Mouse (Mus musculus) forebrain, embryonic 11.5 days (tissue): ENCODE data around the gene Adamts20. TPM values are rescaled to one million over a fixed set of nuclear protein-coding genes. Genes with fewer than 3 reads are reported as not detected.

ENCODE experiments used
- ATAC-seq: fragments of 200-750 bp; cut with Nextera tagmentation; replicated peaks from 2 replicates; pipeline ENCODE4 v1.8.0; 2017; ENCODE audit warnings: moderate TSS enrichment; ENCODE audit not compliant: low FRiP score
- DNase-seq: peaks from one replicate; pipeline ENCODE4 v3.0.0-alpha.2; 2017; ENCODE audit warnings: low spot score
- H3K27ac ChIP-seq: fragments of 300-500 bp; sonication (generic); 2 replicates; pipeline ENCODE4 v1.5.1; 2014; ENCODE audit warnings: low read depth, low read length
- H3K27me3 ChIP-seq: fragments of 300-500 bp; sonication (generic); 2 replicates; pipeline ENCODE4 v1.6.1; 2014; ENCODE audit warnings: mild to moderate bottlenecking, low read length, mixed read lengths; ENCODE audit not compliant: control insufficient read depth, insufficient read depth
- H3K36me3 ChIP-seq: fragments of 300-500 bp; sonication (generic); 2 replicates; pipeline ENCODE4 v1.6.1; 2014; ENCODE audit warnings: mild to moderate bottlenecking, low read length, moderate library complexity, mixed read lengths; ENCODE audit not compliant: control insufficient read depth, insufficient read depth
- H3K4me1 ChIP-seq: fragments of 300-500 bp; sonication (generic); replicated peaks from 2 replicates; pipeline ENCODE4 v1.6.1; 2014; ENCODE audit warnings: low read length, mixed read lengths; ENCODE audit not compliant: control insufficient read depth, insufficient read depth
- H3K4me2 ChIP-seq: fragments of 300-500 bp; sonication (generic); 2 replicates; pipeline ENCODE4 v1.6.1; 2014; ENCODE audit warnings: low read depth, mild to moderate bottlenecking, low read length, moderate library complexity, mixed read lengths; ENCODE audit not compliant: severe bottlenecking
- H3K4me3 ChIP-seq: fragments of 300-500 bp; sonication (generic); 2 replicates; pipeline ENCODE4 v1.5.1; 2014; ENCODE audit warnings: low read depth, low read length
- H3K9ac ChIP-seq: fragments of 300-500 bp; sonication (generic); 2 replicates; pipeline ENCODE4 v1.6.1; 2014; ENCODE audit warnings: low read length
- H3K9me3 ChIP-seq: fragments of 300-500 bp; sonication (generic); 2 replicates; pipeline ENCODE4 v1.6.1; 2016; ENCODE audit warnings: low read length, mixed read lengths; ENCODE audit not compliant: control insufficient read depth
- WGBS: fragments of 180-500 bp; shearing (Covaris S2); extraction: QIAGEN DNeasy Blood & Tissue Kit; methylation state at CpG from one replicate; pipeline ENCODE4 v1.1.7; 2014; 5-methylcytosine and 5-hydroxymethylcytosine counted together
- polyA plus RNA-seq: library from polyadenylated mRNA; unstranded; fragments of >200 nt; fragmentation: Nextera tagmentation; extraction: Ambion mirVana; gene quantifications from 2 replicates; pipeline ENCODE4 v1.2.1, GENCODE M21; 2014

Gene Adamts20
- polyA plus RNA-seq, 1 experiment from 2014 or later, result 14.0 TPM

- H3K27me3 ChIP-seq, result no peaks in the 10 kb centered on the region
- no peaks in the 10 kb centered on the region; the same call in 1 of the 2 replicates for H3K9me3 ChIP-seq
- peaks cover 9% of the 10 kb centered on the region for H3K4me1 ChIP-seq
- H3K4me3 ChIP-seq, result no peak overlapping the region
- no peak overlapping the region for H3K9ac ChIP-seq
- H3K27ac ChIP-seq, result peak overlapping the region; percentile 48; the same call in 1 of the 2 replicates
- no peak overlapping the region for H3K4me2 ChIP-seq
- WGBS, result 84% methylated on average over 5 of the region's 5 CpGs
- no peaks in the 10 kb centered on the region for H3K36me3 ChIP-seq
- ATAC-seq (no peak), DNase-seq (no peak)
Measured at GRCm38 (mm10) chr15:94480248-94480647, 15.0 kb upstream of the Adamts20 start.

- ATAC-seq (no peak), DNase-seq (no peak)
- H3K4me3 ChIP-seq, result no peak overlapping the region
- H3K9ac ChIP-seq, result no peak overlapping the region
- H3K4me1 ChIP-seq, result peaks cover 9% of the 10 kb centered on the region
- 60% methylated on average over 3 of the region's 3 CpGs for WGBS
- no peaks in the 10 kb centered on the region for H3K36me3 ChIP-seq
- H3K9me3 ChIP-seq, result no peaks in the 10 kb centered on the region; the same call in 1 of the 2 replicates
- no peaks in the 10 kb centered on the region for H3K27me3 ChIP-seq
- peak overlapping the region; percentile 48; the same call in 1 of the 2 replicates for H3K27ac ChIP-seq
- no peak overlapping the region for H3K4me2 ChIP-seq
Measured at GRCm38 (mm10) chr15:94479513-94480136, 14.4 kb upstream of the Adamts20 start.

DNA sequence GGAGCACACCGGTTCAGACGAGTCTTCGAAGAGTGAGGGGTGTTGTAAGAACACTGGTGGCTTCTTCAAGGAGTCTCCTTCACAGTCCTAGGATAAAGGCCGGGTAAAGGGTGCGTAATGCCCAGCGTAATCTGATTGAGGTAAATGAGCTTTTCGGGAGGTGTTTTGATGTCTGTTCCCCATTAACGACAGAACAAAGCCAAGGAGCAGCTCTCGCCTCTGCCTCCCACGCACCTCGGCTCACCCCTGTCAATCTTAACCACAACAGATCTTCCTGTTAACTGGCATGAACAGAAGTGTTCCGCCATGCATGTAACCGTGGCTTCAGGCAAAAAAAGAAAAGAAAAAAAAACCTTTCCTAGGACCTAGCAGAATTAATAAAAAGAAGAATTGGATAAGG, 13.5 kb upstream of the Adamts20 start:
- no peak overlapping the region for H3K4me2 ChIP-seq
- ATAC-seq (peak; percentile 69), DNase-seq (peak; percentile 72)
- no peaks in the 10 kb centered on the region for H3K36me3 ChIP-seq
- no peaks in the 10 kb centered on the region for H3K27me3 ChIP-seq
- H3K9me3 ChIP-seq, result no peaks in the 10 kb centered on the region; the same call in 1 of the 2 replicates
- no peak overlapping the region for H3K9ac ChIP-seq
- H3K4me1 ChIP-seq, result peaks cover 9% of the 10 kb centered on the region
- H3K27ac ChIP-seq, result peak overlapping the region; percentile 46; the same call in 1 of the 2 replicates
- WGBS, result 7% methylated on average over 13 of the region's 13 CpGs
- H3K4me3 ChIP-seq, result no peak overlapping the region

DNA sequence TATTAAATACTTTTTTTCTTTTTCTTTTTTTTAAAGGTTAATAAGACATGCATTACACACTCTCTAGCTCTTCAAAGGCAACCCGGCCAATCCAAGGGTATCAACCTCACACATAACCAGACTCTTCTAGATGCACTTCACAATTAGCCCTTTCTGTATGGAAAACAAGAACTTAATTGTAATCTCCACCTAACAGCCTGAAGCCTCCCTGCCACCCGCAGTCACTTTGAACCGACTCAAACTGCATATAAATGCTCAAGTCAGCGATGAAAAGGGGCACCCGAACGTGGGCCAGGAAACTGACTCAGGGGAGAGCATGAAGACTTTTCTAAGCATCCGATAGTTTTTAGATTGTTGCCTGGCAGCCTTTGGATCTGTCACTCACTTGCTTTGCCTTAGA, 12.1 kb upstream of the Adamts20 start:
- Histone ChIP-seq H3K9me3 (no peaks in the 10 kb centered on the region; the same call in 1 of the 2 replicates), H3K27ac (no peak overlapping the region; the same call in 1 of the 2 replicates), H3K4me3 (no peak overlapping the region), H3K4me1 (peaks cover 9% of the 10 kb centered on the region), H3K4me2 (no peak overlapping the region), H3K9ac (no peak overlapping the region), H3K36me3 (no peaks in the 10 kb centered on the region), H3K27me3 (no peaks in the 10 kb centered on the region)
- peak; percentile 69 for DNase-seq
- 0 out of 2 replicates have a peak, but pooled peaks have one; percentile 53 for ATAC-seq
- WGBS, result 12% methylated on average over 7 of the region's 7 CpGs

DNA sequence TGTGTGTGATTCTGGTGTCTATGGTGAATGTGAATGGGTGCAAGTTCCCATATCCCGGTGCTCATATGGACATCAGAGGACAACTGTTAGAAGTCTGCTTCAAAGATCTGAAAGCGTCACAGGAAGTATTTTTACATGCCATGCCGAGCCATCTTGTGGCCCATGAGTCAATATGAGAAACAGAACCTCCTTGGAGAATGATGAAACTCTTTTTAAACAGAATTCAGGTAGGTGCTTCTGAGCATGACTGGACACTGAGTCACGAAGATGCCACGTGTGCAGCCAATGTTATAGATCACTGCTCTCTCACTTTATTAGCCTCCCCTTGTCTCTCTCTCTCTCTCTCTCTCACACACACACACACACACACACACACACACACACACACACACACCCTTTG, 10.8 kb upstream of the Adamts20 start:
- H3K27ac ChIP-seq, result no peak overlapping the region
- H3K36me3 ChIP-seq, result no peaks in the 10 kb centered on the region
- H3K4me2 ChIP-seq, result no peak overlapping the region
- no peak for ATAC-seq
- 85% methylated on average over 5 of the region's 5 CpGs for whole genome bisulfite sequencing
- no peak for DNase-seq
- peaks cover 9% of the 10 kb centered on the region for H3K4me1 ChIP-seq
- H3K9me3 ChIP-seq, result no peaks in the 10 kb centered on the region; the same call in 1 of the 2 replicates
- no peaks in the 10 kb centered on the region for H3K27me3 ChIP-seq
- no peak overlapping the region for H3K4me3 ChIP-seq
- H3K9ac ChIP-seq, result no peak overlapping the region

DNA sequence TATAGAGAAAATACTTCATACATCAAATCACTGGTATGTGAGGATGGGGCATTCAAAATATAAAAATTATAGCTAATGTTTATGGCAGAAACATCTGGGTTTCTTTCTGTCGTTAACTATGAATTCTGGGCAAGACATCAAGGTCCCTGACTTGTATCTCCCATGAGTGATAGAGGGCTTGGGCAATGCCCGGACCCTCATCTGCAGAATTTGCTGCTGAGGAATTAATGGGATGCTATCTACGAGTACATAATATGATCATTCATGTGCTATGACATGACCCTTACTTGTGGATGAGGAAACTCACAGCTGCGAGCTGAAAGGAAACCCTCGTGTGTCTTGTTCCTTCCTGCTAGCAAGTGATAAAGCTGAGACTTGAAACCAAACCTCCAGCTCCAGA, 5.1 kb upstream of the Adamts20 start:
- Histone ChIP-seq H3K4me2 (no peak overlapping the region), H3K36me3 (no peaks in the 10 kb centered on the region), H3K4me3 (no peak overlapping the region), H3K9ac (no peak overlapping the region), H3K9me3 (no peaks in the 10 kb centered on the region), H3K27ac (no peak overlapping the region), H3K4me1 (no peaks in the 10 kb centered on the region), H3K27me3 (no peaks in the 10 kb centered on the region)
- DNase-seq (no peak), ATAC-seq (no peak)
- WGBS, result 85% methylated on average over 5 of the region's 5 CpGs

DNA sequence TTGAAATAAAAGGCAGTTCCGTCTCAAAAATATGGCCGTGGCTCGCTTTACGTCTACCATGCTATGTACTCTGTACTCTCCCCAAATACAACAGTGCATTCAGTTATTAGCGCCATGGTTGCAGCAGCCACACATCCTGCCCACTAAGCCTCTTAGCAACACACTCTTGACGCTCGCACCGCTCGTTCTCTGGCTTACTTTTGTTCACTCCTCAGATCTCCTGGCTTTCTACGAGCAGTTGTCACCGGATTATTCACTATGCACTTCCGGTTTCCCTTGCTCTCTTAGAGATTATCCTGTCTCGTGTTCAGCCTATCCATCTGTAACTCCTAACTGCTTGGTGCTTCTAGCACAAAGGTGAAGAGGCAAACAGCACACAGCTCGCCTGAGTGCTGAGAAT, 337 bp downstream of the Adamts20 start:
- DNase-seq (no peak), ATAC-seq (no peak)
- WGBS, result 70% methylated on average over 14 of the region's 14 CpGs
- Histone ChIP-seq H3K27ac (no peak overlapping the region), H3K4me1 (no peaks in the 10 kb centered on the region; the same call in 1 of the 2 replicates), H3K9ac (no peak overlapping the region), H3K4me2 (0 out of 2 replicates have a peak overlapping the region, but pooled peaks have one; percentile 8), H3K9me3 (no peaks in the 10 kb centered on the region), H3K4me3 (no peak overlapping the region), H3K27me3 (no peaks in the 10 kb centered on the region), H3K36me3 (no peaks in the 10 kb centered on the region)

- DNase-seq (no peak), ATAC-seq (no peak)
- H3K4me3 ChIP-seq, result no peak overlapping the region
- no peaks in the 10 kb centered on the region for H3K27me3 ChIP-seq
- no peak overlapping the region for H3K9ac ChIP-seq
- no peak overlapping the region for H3K27ac ChIP-seq
- no peaks in the 10 kb centered on the region; the same call in 1 of the 2 replicates for H3K4me1 ChIP-seq
- no peaks in the 10 kb centered on the region for H3K9me3 ChIP-seq
- H3K4me2 ChIP-seq, result no peak overlapping the region
- H3K36me3 ChIP-seq, result no peaks in the 10 kb centered on the region
- 79% methylated on average over 3 of the region's 3 CpGs for WGBS
Measured at GRCm38 (mm10) chr15:94463251-94463650, 2.0 kb downstream of the Adamts20 start.

DNA sequence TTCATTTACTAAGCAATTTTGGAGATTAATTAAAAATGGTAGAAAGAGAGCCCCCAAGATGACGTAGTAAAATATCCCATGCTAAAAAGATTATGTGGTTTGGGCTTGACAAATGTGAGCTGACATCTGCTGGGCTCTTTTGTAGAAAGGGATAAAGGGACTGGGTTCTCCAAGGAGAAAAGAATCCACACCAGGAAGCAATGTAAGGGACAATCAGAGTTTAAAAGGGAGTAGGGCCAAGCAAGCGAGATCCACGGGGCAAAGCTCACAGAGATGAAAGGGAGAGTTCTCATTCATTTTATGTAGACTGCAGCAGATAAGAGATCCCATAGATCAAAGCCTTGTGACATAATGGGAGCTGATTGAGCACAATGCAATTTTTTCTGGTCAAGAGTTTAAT, 3.0 kb downstream of the Adamts20 start:
- 13% methylated on average over 3 of the region's 3 CpGs for WGBS

More for the DNA sequence above, 3.0 kb downstream of the Adamts20 start:
- Histone ChIP-seq H3K4me1 (no peaks in the 10 kb centered on the region; the same call in 1 of the 2 replicates), H3K4me2 (no peak overlapping the region), H3K9me3 (no peaks in the 10 kb centered on the region), H3K9ac (no peak overlapping the region), H3K27me3 (no peaks in the 10 kb centered on the region), H3K4me3 (no peak overlapping the region), H3K27ac (no peak overlapping the region), H3K36me3 (no peaks in the 10 kb centered on the region)
- ATAC-seq, result peak; percentile 30; the same call in 1 of the 2 replicates
- no peak for DNase-seq
